Mouse (Mus musculus) hindbrain, embryonic 14.5 days (tissue): ENCODE measurements around the gene Tubb2b. TPM values are rescaled to one million over a fixed set of nuclear protein-coding genes. Genes with fewer than 3 reads are reported as not detected.

Source experiments
- ATAC-seq: fragments of 200-750 bp; cut with Nextera tagmentation; 2 replicates; pipeline ENCODE4 v1.8.0; 2017; ENCODE audit warnings: moderate number of reproducible peaks, mild to moderate bottlenecking, moderate TSS enrichment, moderate library complexity; ENCODE audit not compliant: low FRiP score
- DNase-seq: peaks from one replicate; pipeline ENCODE4 v3.0.0-alpha.2; 2015; ENCODE audit warnings: low spot score
- H3K27ac ChIP-seq: fragments of 300-500 bp; sonication (generic); 2 replicates; pipeline ENCODE4 v1.5.1; 2014; ENCODE audit warnings: mild to moderate bottlenecking, moderate library complexity
- H3K27me3 ChIP-seq: fragments of 300-500 bp; sonication (generic); 2 replicates; pipeline ENCODE4 v1.6.1; 2014; ENCODE audit warnings: mild to moderate bottlenecking, low read length, mixed read lengths; ENCODE audit not compliant: control insufficient read depth, insufficient read depth
- H3K36me3 ChIP-seq: fragments of 300-500 bp; sonication (generic); replicated peaks from 2 replicates; pipeline ENCODE4 v1.6.1; 2014; ENCODE audit not compliant: control insufficient read depth, insufficient read depth
- H3K4me1 ChIP-seq: fragments of 300-500 bp; sonication (generic); replicated peaks from 2 replicates; pipeline ENCODE4 v1.6.1; 2014; ENCODE audit warnings: antibody characterized with exemption, low read length, mixed read lengths; ENCODE audit not compliant: control insufficient read depth, insufficient read depth
- H3K4me2 ChIP-seq: fragments of 300-500 bp; sonication (generic); replicated peaks from 2 replicates; pipeline ENCODE4 v1.6.1; 2014; ENCODE audit warnings: mild to moderate bottlenecking, moderate library complexity
- H3K4me3 ChIP-seq: fragments of 300-500 bp; sonication (generic); replicated peaks from 2 replicates; pipeline ENCODE4 v1.5.1; 2014; ENCODE audit warnings: mild to moderate bottlenecking, low read length
- H3K9ac ChIP-seq: fragments of 300-500 bp; sonication (generic); 2 replicates; pipeline ENCODE4 v1.6.1; 2014
- H3K9me3 ChIP-seq: fragments of 300-500 bp; sonication (generic); 2 replicates; pipeline ENCODE4 v1.6.1; 2016; ENCODE audit warnings: low read length; ENCODE audit not compliant: control insufficient read depth
- WGBS: fragments of 180-500 bp; shearing (Covaris S2); extraction: QIAGEN DNeasy Blood & Tissue Kit; methylation state at CpG from one replicate; pipeline ENCODE4 v1.1.7; 2014; 5-methylcytosine and 5-hydroxymethylcytosine counted together
- polyA plus RNA-seq: library from polyadenylated mRNA; unstranded; fragments of >200 nt; fragmentation: Nextera tagmentation; extraction: Ambion mirVana; gene quantifications from 2 replicates; pipeline ENCODE4 v1.2.1, GENCODE M21; 2014

Tubb2b gene
- polyA plus RNA-seq, 1 experiment from 2014 or later: 682 TPM

DNA sequence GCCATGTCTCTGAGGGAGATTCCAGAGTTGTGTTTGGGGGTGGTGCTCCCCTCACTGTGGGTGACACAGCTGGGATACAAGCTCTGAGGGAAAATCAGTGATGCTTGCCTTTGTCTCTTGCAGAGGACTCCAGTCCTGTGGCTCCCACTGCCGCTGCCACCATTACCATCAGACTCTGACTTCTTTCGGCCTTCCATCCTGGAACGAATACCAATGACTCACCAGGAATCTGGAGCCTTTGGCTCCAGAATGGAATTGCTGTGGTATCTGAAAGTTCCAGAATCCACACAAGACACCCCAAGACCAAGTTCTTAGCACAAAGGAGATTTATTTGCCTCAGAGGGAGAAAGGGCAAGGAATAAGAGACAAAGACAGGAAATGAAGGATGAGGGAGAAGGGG is 17.2 kb downstream of the Tubb2b start:
- H3K4me2 ChIP-seq: no peak overlapping the region
- no peaks in the 10 kb centered on the region for H3K36me3 ChIP-seq
- no peaks in the 10 kb centered on the region for H3K4me1 ChIP-seq
- no peaks in the 10 kb centered on the region for H3K9me3 ChIP-seq
- no peak overlapping the region for H3K9ac ChIP-seq
- 89% methylated on average over 3 of the region's 3 CpGs for WGBS
- no peak overlapping the region for H3K27ac ChIP-seq
- DNase-seq: no peak
- H3K4me3 ChIP-seq: no peak overlapping the region
- H3K27me3 ChIP-seq: no peaks in the 10 kb centered on the region
- no peak for ATAC-seq

GRCm38 (mm10) chr13:34112369-34113081 is 17.7 kb downstream of the Tubb2b start:
- no peak overlapping the region for H3K4me2 ChIP-seq
- H3K4me3 ChIP-seq: no peak overlapping the region
- H3K27me3 ChIP-seq: no peaks in the 10 kb centered on the region
- no peak for DNase-seq
- no peaks in the 10 kb centered on the region for H3K9me3 ChIP-seq
- no peaks in the 10 kb centered on the region for H3K4me1 ChIP-seq
- H3K36me3 ChIP-seq: no peaks in the 10 kb centered on the region
- no peak for ATAC-seq
- 87% methylated on average over 5 of the region's 5 CpGs for WGBS
- H3K9ac ChIP-seq: no peak overlapping the region
- H3K27ac ChIP-seq: no peak overlapping the region

DNA sequence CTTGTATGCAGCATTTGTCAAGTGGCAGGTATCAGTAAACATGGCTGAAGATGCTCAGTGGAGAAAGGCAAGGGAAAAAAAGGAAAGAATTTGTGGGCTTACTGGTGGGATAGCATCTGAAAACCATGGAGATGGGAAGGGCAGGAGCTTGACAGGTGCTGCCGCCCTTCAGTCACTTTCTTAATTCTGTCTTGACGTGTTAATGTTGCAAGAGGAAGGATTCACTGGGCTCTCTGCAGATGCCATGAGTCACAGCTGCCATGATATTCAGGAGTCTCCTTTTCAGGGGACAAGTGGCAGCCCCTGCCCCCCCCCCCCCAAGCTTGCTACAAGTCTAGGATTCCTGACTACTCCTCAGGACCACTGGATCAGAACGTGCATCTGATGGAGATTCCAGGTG is 18.4 kb downstream of the Tubb2b start:
- ATAC-seq (no peak), DNase-seq (no peak)
- H3K9ac ChIP-seq: no peak overlapping the region
- WGBS: 94% methylated on average over 3 of the region's 3 CpGs
- no peak overlapping the region for H3K4me3 ChIP-seq
- H3K4me2 ChIP-seq: no peak overlapping the region
- H3K4me1 ChIP-seq: no peaks in the 10 kb centered on the region
- no peaks in the 10 kb centered on the region for H3K27me3 ChIP-seq
- H3K9me3 ChIP-seq: no peaks in the 10 kb centered on the region
- H3K36me3 ChIP-seq: no peaks in the 10 kb centered on the region
- H3K27ac ChIP-seq: no peak overlapping the region

- Histone ChIP-seq H3K4me3 (no peak overlapping the region), H3K9ac (no peak overlapping the region), H3K27me3 (no peaks in the 10 kb centered on the region), H3K27ac (no peak overlapping the region), H3K36me3 (no peaks in the 10 kb centered on the region), H3K9me3 (no peaks in the 10 kb centered on the region), H3K4me1 (no peaks in the 10 kb centered on the region), H3K4me2 (no peak overlapping the region)
- DNase-seq (no peak), ATAC-seq (no peak)
- WGBS: 77% methylated on average over 5 of the region's 5 CpGs
Observed at GRCm38 (mm10) chr13:34111019-34111418, 19.2 kb downstream of the Tubb2b start.

DNA sequence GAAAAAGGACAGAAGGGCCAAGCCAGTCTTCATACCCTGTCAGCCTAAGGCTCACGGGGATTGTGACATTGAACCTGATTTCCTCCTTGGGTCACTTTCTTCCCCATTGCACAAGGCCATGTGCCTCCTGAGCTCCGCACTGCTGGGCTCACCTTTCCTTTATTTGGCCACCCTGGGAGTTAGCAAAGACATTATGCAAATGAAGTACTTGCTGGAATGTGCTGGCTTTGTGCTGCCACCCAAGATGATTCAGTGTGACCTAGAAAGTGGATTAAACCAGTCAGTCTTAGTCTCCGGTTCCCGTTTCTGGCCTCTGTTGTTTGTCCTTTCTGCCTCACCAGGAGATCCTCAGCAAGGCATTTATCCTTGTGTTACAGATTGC is 20.6 kb downstream of the Tubb2b start:
- no peak overlapping the region for H3K27ac ChIP-seq
- H3K4me1 ChIP-seq: no peaks in the 10 kb centered on the region
- H3K4me2 ChIP-seq: no peak overlapping the region
- no peak for ATAC-seq
- H3K9ac ChIP-seq: no peak overlapping the region
- WGBS: 36% methylated on average over 4 of the region's 4 CpGs
- H3K36me3 ChIP-seq: no peaks in the 10 kb centered on the region
- H3K4me3 ChIP-seq: no peak overlapping the region
- DNase-seq: no peak
- H3K9me3 ChIP-seq: no peaks in the 10 kb centered on the region
- no peaks in the 10 kb centered on the region for H3K27me3 ChIP-seq

DNA sequence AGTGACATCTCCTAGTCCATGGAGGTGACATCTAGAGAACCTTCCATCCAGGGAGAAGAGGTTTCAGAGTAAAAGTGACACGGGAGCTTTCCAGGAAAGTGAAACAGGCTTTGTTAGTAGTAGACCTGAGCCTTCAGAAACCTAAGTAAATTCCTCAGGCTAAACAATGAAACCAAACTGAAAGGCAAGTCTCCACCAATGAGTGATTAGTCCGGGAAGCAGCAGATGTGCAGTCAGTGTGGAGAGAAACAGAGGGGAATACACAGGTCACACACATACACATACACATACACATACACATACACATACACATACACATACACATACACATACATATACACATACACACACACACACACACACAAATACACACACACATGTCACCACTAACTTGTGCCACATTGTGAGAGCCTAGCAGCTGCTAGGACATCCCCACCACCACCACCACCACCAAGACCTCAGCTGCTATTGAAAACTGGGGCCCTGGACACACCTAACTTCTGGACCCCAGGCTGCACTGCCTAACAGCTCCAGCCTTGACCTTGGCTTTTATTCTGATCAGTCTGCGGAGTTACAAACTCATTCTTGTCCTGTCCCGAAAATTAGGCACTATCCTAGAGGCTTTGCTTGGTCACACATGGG is 21.1 kb downstream of the Tubb2b start:
- no peak overlapping the region for H3K4me3 ChIP-seq
- H3K36me3 ChIP-seq: no peaks in the 10 kb centered on the region

GRCm38 (mm10) chr13:34106999-34107398 is 23.3 kb downstream of the Tubb2b start:
- Histone ChIP-seq H3K27me3 (no peaks in the 10 kb centered on the region), H3K9ac (no peak overlapping the region), H3K4me2 (no peak overlapping the region), H3K4me3 (no peak overlapping the region), H3K36me3 (no peaks in the 10 kb centered on the region), H3K4me1 (no peaks in the 10 kb centered on the region), H3K9me3 (no peaks in the 10 kb centered on the region), H3K27ac (no peak overlapping the region)
- no peak for DNase-seq
- WGBS: 90% methylated on average over 1 of the region's 1 CpGs
- ATAC-seq: no peak

More for the DNA sequence above, 21.1 kb downstream of the Tubb2b start:
- Histone ChIP-seq H3K27me3 (no peaks in the 10 kb centered on the region), H3K4me1 (no peaks in the 10 kb centered on the region), H3K9ac (no peak overlapping the region), H3K4me2 (no peak overlapping the region), H3K27ac (no peak overlapping the region), H3K9me3 (no peaks in the 10 kb centered on the region)
- WGBS: 76% methylated on average over 4 of the region's 4 CpGs
- ATAC-seq: no peak
- DNase-seq: no peak

DNA sequence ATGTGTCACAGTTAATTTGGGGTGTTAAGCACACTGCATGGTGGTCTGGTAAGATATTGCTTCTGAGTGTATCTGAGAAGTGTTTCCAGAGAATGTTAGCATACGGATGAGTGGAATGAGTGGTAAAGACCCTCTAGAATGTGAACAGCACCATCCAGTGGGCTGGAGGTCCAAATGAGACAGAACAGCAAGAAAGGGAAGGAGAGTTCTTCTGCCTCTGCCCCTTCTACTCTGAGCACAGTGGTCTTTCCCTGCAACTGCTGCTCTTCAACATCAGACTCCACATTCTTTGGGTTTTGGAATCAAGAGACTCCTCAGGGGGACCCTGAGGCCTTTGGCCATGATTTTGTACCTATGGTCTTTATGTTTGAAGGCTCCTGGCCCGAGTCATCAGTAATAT is 24.0 kb downstream of the Tubb2b start:
- H3K4me3 ChIP-seq: no peak overlapping the region
- WGBS: 85% methylated on average over 2 of the region's 2 CpGs
- no peaks in the 10 kb centered on the region for H3K4me1 ChIP-seq
- H3K4me2 ChIP-seq: no peak overlapping the region
- no peak overlapping the region for H3K9ac ChIP-seq
- ATAC-seq (no peak), DNase-seq (no peak)
- H3K36me3 ChIP-seq: no peaks in the 10 kb centered on the region
- H3K27ac ChIP-seq: no peak overlapping the region
- H3K27me3 ChIP-seq: no peaks in the 10 kb centered on the region
- H3K9me3 ChIP-seq: no peaks in the 10 kb centered on the region

DNA sequence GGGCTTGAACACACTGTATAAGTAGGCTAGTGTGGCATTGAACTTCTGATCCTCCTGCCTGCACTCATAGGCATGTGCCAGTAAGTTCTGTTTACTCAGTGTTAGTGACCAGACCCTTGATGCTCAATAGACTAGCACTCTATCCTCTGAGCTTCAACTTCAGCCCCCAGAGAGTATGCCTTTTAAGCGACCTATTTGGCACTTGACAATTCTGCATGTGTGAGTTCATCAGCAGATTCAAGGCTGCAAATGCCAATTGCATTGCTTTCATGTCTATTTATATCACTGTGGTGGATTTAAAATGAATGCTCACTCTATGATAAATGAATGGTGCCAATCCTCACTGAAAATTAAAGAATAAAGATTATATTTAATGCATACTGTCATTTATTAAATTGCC is 24.9 kb downstream of the Tubb2b start:
- no peak overlapping the region for H3K27ac ChIP-seq
- no peak overlapping the region for H3K9ac ChIP-seq
- ATAC-seq: no peak
- H3K36me3 ChIP-seq: no peaks in the 10 kb centered on the region
- no peak for DNase-seq
- no peak overlapping the region for H3K4me2 ChIP-seq
- no peaks in the 10 kb centered on the region for H3K4me1 ChIP-seq
- WGBS: 75% methylated on average over 1 of the region's 1 CpGs
- no peaks in the 10 kb centered on the region for H3K27me3 ChIP-seq
- no peak overlapping the region for H3K4me3 ChIP-seq
- H3K9me3 ChIP-seq: no peaks in the 10 kb centered on the region
